Mouse (Mus musculus): ENCODE results near the gene Il20rb. TPM values are rescaled to one million over a fixed set of nuclear protein-coding genes. Genes with fewer than 3 reads are reported as not detected.

Gene Il20rb
- total RNA-seq (2021): 1 to 10 TPM; 1.2 to 1.6 TPM
- long read RNA-seq, experiment 1: 0 reads
- long read RNA-seq, experiment 2, partial matches to known transcripts: 0 of 3 reads
- long read RNA-seq, experiment 2, other reads (novel, unspliced or antisense): 0 of 3 reads

GRCm38 (mm10) chr9:100486431-100486830 is at the start of gene Il20rb:
Il20rb (minus strand) TSS chr9:100486788.
- DNase-seq: no peak
- intact Hi-C loops (cut with DNase I): no loop called here

DNA sequence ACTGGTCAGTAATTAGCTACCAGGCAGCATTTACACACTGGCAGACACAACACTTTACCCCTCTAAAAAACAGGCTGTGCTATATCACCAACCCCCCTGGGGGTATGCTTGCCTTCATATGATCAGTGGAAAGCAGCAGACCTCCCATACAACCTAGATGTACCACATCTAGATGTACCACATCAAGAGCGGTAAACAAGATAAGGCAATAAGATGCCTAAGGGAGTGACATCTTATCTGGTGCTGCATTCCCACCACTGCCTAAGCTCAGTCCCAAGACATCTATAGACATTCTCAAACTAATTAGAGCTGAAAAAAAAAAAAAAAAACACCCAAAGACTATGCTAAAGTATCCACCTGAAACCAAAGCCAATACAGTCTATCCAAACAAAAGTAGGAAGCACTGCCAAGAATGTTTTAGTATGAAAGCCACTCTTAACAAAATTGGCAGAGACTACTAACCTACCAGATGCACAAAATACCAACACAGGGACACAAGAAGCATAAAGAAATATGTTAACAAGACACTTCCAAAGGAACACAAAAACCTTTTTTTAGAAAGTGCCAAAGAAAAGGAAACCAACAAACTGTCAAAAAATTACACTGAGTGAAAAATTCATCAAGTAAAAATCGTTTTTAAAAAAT is 49.2 kb upstream of the Il20rb start:
- intact Hi-C loops (cut with DNase I): no loop called here
- DNase-seq: no peak

GRCm38 (mm10) chr9:100534686-100535085 is 48.1 kb upstream of the Il20rb start:
- intact Hi-C loops (cut with DNase I): no loop called here
- DNase-seq: no peak

DNA sequence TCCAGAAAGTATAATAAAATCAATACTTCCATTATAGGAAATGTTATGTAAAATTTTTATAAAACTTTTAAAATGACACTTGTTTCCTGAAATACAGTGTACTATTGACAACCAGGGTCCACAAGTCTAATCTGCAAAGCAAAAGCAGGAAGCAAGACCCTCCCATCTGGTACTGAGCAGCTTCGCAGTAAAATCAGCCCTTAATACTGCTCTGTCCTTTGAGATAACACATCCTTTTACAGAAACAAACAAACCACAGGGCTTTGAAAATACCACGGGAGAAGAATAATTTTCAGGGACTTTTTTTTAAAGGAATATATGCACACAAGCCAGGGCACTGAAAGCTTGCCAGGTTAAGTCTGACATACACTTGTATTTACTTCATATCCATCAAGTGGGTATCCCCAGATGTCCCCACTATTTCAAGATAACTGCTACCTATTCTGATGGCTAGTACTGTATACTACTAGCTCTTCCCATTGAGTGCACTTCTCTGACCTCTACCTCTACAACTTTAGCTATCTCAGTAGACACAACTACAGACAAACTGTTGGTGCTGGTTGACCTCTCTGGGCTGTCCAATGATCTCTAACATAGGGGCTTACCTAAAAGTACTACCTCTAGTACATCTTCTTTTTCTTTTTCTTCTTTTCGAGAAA is 46.4 kb upstream of the Il20rb start:
- intact Hi-C loops (cut with DNase I): no loop called here
- DNase-seq: no peak

- intact Hi-C loops (cut with DNase I): no loop called here
- DNase-seq: no peak
These were observed 44.7 kb upstream of the Il20rb start for GRCm38 (mm10) chr9:100531296-100531695.

- intact Hi-C loops (cut with DNase I): no loop called here
These were observed 38.6 kb upstream of the Il20rb start for GRCm38 (mm10) chr9:100525225-100525624.

GRCm38 (mm10) chr9:100522029-100522428 is 35.4 kb upstream of the Il20rb start:
- intact Hi-C loops (cut with DNase I): loop anchor here (5.0 kb wide), 1 partner anchor 395 kb away; no protein-coding TSS in a partner anchor
- no peak for DNase-seq

More at GRCm38 (mm10) chr9:100525225-100525624, 38.6 kb upstream of the Il20rb start:
- no peak for DNase-seq

- intact Hi-C loops (cut with DNase I): loop anchor here (1.0 to 5.0 kb wide), 3 partner anchors 24 to 397 kb away; no protein-coding TSS in a partner anchor
- DNase-seq: peak; percentile 34 to 73
These were observed 34.0 kb upstream of the Il20rb start for GRCm38 (mm10) chr9:100520586-100520985.

DNA sequence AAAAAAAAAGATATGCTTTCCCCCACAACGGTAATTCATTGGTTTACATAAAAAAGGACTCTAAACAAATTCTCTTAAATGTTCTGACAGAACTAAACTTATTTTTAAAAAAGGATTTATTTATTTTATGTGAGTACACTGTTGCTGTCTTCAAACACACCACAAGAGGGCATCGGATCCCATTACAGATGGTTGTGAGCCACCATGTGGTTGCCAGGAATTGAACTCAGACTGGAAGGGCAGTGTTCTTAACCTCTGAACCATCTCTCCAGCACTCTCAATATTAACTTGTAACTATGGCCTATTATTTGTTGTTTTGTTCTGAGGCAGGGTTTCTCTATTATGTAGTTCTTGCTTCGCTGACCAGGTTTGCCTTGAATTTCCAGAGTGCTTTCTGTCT is 33.4 kb upstream of the Il20rb start:
- intact Hi-C loops (cut with DNase I): loop anchor here (1.0 to 5.0 kb wide), 3 partner anchors 25 to 397 kb away; no protein-coding TSS in a partner anchor
- DNase-seq: no peak

DNA sequence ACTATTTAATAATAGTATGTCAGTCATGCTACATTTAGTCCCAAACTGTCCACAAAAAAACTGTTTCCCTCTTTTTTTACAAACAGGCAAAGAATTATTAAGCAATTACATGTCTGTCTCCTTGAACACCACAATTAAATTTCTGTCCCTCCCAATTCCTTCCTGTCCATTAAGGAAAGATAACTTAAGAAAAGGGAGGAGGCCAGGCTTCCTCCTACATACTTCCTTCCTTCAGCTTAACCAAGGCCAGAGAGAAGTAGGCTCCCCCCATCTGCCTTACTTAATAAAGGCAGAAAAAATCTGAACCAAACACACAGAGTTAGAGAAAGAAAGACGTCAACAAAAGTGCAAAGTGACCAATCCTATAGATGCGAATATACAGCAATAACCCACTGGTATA is 21.0 kb upstream of the Il20rb start:
- intact Hi-C loops (cut with DNase I): loop anchor here (5.0 kb wide), 1 partner anchor 40 kb away; the partner anchor contains the start of gene Nck1
- DNase-seq: no peak

DNA sequence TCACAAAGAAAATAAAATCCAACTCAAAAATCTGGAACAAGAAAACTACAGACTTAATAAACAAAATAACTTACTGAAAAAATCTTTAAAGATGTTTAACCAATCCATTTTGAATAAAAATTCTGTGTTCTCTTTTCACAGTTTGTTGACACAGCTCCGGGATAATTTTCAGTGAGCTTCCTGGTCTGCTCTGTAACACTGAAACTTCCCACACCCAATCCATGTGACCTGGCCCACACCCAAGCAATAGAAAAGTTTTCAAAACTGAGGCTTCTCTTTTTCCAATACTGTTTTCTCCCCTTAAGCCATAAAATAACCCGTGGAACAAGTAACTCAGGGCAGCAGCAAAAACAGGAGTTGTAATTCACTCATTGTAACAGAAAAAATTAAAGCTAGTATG is 20.1 kb upstream of the Il20rb start:
- peak; percentile 62 to 77 for DNase-seq
- intact Hi-C loops (cut with DNase I): loop anchor here (5.0 kb wide), 1 partner anchor 41 kb away; the partner anchor contains the start of gene Nck1

GRCm38 (mm10) chr9:100505498-100505897 is 18.9 kb upstream of the Il20rb start:
- intact Hi-C loops (cut with DNase I): loop anchor here (5.0 kb wide), 1 partner anchor 42 kb away; the partner anchor contains the start of gene Nck1

DNA sequence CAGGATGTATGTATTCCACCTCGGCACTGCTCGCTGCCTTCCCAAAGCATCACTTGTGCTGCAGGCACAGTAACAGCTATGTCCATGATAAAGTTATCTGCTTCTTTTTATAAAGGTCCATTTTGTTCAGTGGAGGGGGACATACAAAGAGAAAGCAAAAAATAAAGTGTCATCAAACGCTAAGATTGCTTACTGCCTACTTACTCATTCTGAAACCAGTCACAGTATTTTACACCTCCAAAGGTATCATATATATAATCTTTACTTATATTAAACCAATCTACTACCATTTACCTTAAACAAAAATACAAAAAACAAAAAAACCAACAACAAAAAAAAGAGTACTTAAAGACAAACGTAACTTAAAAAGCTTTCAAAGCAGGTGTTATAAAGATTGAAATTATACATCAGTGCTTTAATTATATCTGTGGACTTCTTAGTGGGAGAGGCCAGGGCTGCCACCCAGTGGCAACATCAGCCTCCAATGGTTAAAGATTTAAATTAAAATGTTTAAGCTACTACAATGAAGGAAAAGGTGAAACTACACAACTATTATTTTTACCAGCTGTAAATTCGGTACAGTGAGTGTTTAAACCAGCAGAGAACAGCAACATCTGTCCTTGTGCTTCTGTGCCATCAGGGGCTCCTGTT is 7.1 kb upstream of the Il20rb start:
- no peak for DNase-seq
- intact Hi-C loops (cut with DNase I): loop anchor here (2.0 kb wide), 1 partner anchor 39 kb away; no protein-coding TSS in a partner anchor

More at GRCm38 (mm10) chr9:100505498-100505897, 18.9 kb upstream of the Il20rb start:
- no peak for DNase-seq

- intact Hi-C loops (cut with DNase I): no loop called here
- no peak for DNase-seq
These were observed 4.8 kb upstream of the Il20rb start for GRCm38 (mm10) chr9:100491424-100491823.

GRCm38 (mm10) chr9:100488969-100489368 is 2.4 kb upstream of the Il20rb start:
- no peak for DNase-seq
- intact Hi-C loops (cut with DNase I): no loop called here

GRCm38 (mm10) chr9:100488056-100488713 is 1.6 kb upstream of the Il20rb start:
- no peak for DNase-seq
- intact Hi-C loops (cut with DNase I): no loop called here

GRCm38 (mm10) chr9:100483318-100483717 is 3.3 kb downstream of the Il20rb start:
- intact Hi-C loops (cut with DNase I): no loop called here
- no peak for DNase-seq

DNA sequence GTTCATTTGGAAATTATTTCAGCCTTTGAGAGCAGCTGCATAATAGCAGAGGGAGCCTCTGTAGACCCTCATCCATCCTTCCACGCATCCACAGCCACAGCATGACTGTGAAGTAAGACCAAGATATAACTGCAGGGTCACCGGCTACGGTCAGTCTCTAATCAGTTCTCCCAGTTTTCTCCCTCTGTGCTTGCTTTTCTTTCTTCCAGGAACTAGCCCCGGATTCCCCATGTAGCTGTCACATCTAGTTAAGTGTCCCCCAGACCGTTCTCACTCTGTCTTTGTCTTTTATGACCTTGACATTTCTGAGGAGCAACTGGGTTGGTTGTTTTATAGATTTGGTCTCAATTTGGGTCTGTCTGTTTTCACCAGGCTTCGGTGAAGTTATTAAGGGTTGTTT is 5.0 kb downstream of the Il20rb start:
- intact Hi-C loops (cut with DNase I): no loop called here
- no peak for DNase-seq

GRCm38 (mm10) chr9:100474056-100474455 is 12.5 kb downstream of the Il20rb start:
- intact Hi-C loops (cut with DNase I): no loop called here
- no peak for DNase-seq

GRCm38 (mm10) chr9:100473361-100473760 is 13.2 kb downstream of the Il20rb start:
- intact Hi-C loops (cut with DNase I): no loop called here

More at GRCm38 (mm10) chr9:100473361-100473760, 13.2 kb downstream of the Il20rb start:
- DNase-seq: no peak

All from heart, postnatal 14 days (tissue).